Mouse (Mus musculus) testis, adult 2 months (tissue): Measurements from ENCODE around the gene Kcnip4. TPM values are rescaled to one million over a fixed set of nuclear protein-coding genes. Genes with fewer than 3 reads are reported as not detected.

Source experiments
- H3K27ac ChIP-seq: fragments of 200-500 bp; 2 replicates; pipeline ENCODE4 v1.5.1; 2012; ENCODE audit warnings: low read depth, low read length; ENCODE audit not compliant: control insufficient read depth, insufficient read depth
- H3K27me3 ChIP-seq: fragments of 200-500 bp; 2 replicates; pipeline ENCODE4 v1.6.1; 2012; ENCODE audit warnings: mild to moderate bottlenecking, low read length, moderate library complexity; ENCODE audit not compliant: control insufficient read depth, insufficient read depth
- H3K36me3 ChIP-seq: fragments of 200-500 bp; 2 replicates; pipeline ENCODE4 v1.6.1; 2012; ENCODE audit warnings: mild to moderate bottlenecking, low read length; ENCODE audit not compliant: control insufficient read depth, insufficient read depth
- H3K4me1 ChIP-seq: fragments of 200-500 bp; 2 replicates; pipeline ENCODE4 v1.6.1; 2012; ENCODE audit warnings: low read length; ENCODE audit not compliant: control insufficient read depth, insufficient read depth
- H3K4me3 ChIP-seq: fragments of 200-500 bp; 2 replicates; pipeline ENCODE4 v1.5.1; 2012; ENCODE audit warnings: low read depth, mild to moderate bottlenecking, low read length, moderate library complexity, mixed read lengths; ENCODE audit not compliant: control insufficient read depth
- CTCF ChIP-seq: fragments of 200-500 bp; IDR thresholded peaks from 2 replicates; pipeline ENCODE4 v1.5.1; 2012; ENCODE audit warnings: low read depth, mild to moderate bottlenecking, inconsistent platforms, low read length, moderate library complexity; ENCODE audit not compliant: control insufficient read depth, insufficient read depth, insufficient replicate concordance
- POLR2A ChIP-seq: fragments of 200-500 bp; IDR thresholded peaks from 2 replicates; pipeline ENCODE4 v1.6.1; 2012; ENCODE audit warnings: low read depth, mild to moderate bottlenecking, inconsistent platforms, low read length, moderate library complexity; ENCODE audit not compliant: control insufficient read depth
- polyA plus RNA-seq: library from polyadenylated mRNA; depleted of rRNA; stranded (reverse); fragments of >200 nt; gene quantifications from 2 replicates; pipeline ENCODE4 v1.2.3, GENCODE M21; 2012

Gene Kcnip4
- polyA plus RNA-seq, 1 experiment: 2.2 TPM

GRCm38 (mm10) chr5:49247081-49247480 lies 277.6 kb downstream of the Kcnip4 start:
- TF ChIP-seq CTCF (no peak), POLR2A (no peak)
- H3K27me3 ChIP-seq: no peaks in the 10 kb centered on the region
- no peaks in the 10 kb centered on the region for H3K36me3 ChIP-seq
- H3K4me3 ChIP-seq: no peak overlapping the region
- no peaks in the 10 kb centered on the region for H3K4me1 ChIP-seq
- no peak overlapping the region for H3K27ac ChIP-seq

- no peaks in the 10 kb centered on the region for H3K27me3 ChIP-seq
- no peak for TF ChIP-seq CTCF
- H3K36me3 ChIP-seq: no peaks in the 10 kb centered on the region
- no peak overlapping the region for H3K4me3 ChIP-seq
- H3K27ac ChIP-seq: no peak overlapping the region
- no peaks in the 10 kb centered on the region for H3K4me1 ChIP-seq
Observed at GRCm38 (mm10) chr5:49244414-49244813, 280.3 kb downstream of the Kcnip4 start.

- TF ChIP-seq POLR2A (no peak), CTCF (no peak)
- no peaks in the 10 kb centered on the region for H3K4me1 ChIP-seq
- no peaks in the 10 kb centered on the region for H3K27me3 ChIP-seq
- H3K36me3 ChIP-seq: no peaks in the 10 kb centered on the region
- no peak overlapping the region for H3K27ac ChIP-seq
- no peak overlapping the region for H3K4me3 ChIP-seq
Observed at GRCm38 (mm10) chr5:49241708-49242107, 283.0 kb downstream of the Kcnip4 start.

- TF ChIP-seq CTCF: no peak
- no peak for TF ChIP-seq POLR2A
- H3K27ac ChIP-seq: no peak overlapping the region
- no peak overlapping the region for H3K4me3 ChIP-seq
- no peaks in the 10 kb centered on the region for H3K36me3 ChIP-seq
- H3K4me1 ChIP-seq: no peaks in the 10 kb centered on the region
- H3K27me3 ChIP-seq: no peaks in the 10 kb centered on the region
Observed at GRCm38 (mm10) chr5:49201164-49201756, 323.4 kb downstream of the Kcnip4 start.

GRCm38 (mm10) chr5:49188236-49188635 lies 336.5 kb downstream of the Kcnip4 start:
- H3K4me3 ChIP-seq: no peak overlapping the region
- no peaks in the 10 kb centered on the region for H3K36me3 ChIP-seq
- H3K27ac ChIP-seq: no peak overlapping the region
- H3K27me3 ChIP-seq: no peaks in the 10 kb centered on the region
- no peaks in the 10 kb centered on the region for H3K4me1 ChIP-seq
- TF ChIP-seq CTCF: no peak
- TF ChIP-seq POLR2A: no peak

- Histone ChIP-seq H3K27me3 (no peaks in the 10 kb centered on the region), H3K36me3 (no peaks in the 10 kb centered on the region), H3K27ac (no peak overlapping the region), H3K4me1 (no peaks in the 10 kb centered on the region), H3K4me3 (no peak overlapping the region)
- TF ChIP-seq POLR2A (no peak), CTCF (no peak)
Observed at GRCm38 (mm10) chr5:49150116-49150811, 374.4 kb downstream of the Kcnip4 start.

- Histone ChIP-seq H3K36me3 (no peaks in the 10 kb centered on the region), H3K4me1 (no peaks in the 10 kb centered on the region), H3K4me3 (no peak overlapping the region), H3K27me3 (no peaks in the 10 kb centered on the region), H3K27ac (no peak overlapping the region)
- TF ChIP-seq CTCF (no peak), POLR2A (no peak)
Observed at GRCm38 (mm10) chr5:49149684-49150083, 375.0 kb downstream of the Kcnip4 start.

GRCm38 (mm10) chr5:49095432-49095831 lies 429.3 kb downstream of the Kcnip4 start:
- TF ChIP-seq CTCF: no peak
- TF ChIP-seq POLR2A: no peak
- no peak overlapping the region for H3K27ac ChIP-seq
- H3K27me3 ChIP-seq: no peaks in the 10 kb centered on the region
- no peak overlapping the region for H3K4me3 ChIP-seq
- H3K4me1 ChIP-seq: no peaks in the 10 kb centered on the region
- no peaks in the 10 kb centered on the region for H3K36me3 ChIP-seq
